Mouse (Mus musculus) cerebellum, adult 18-20 months (tissue): ENCODE data around the gene Epb41l3.

Source experiments
- DNase-seq, 2 experiments: peaks; one replicate each; pipeline ENCODE4 v3.0.0; 2021

Gene Epb41l3

GRCm38 (mm10) chr17:69255834-69256233 is 180.4 kb downstream of the Epb41l3 start:
- no peak for DNase-seq

DNA sequence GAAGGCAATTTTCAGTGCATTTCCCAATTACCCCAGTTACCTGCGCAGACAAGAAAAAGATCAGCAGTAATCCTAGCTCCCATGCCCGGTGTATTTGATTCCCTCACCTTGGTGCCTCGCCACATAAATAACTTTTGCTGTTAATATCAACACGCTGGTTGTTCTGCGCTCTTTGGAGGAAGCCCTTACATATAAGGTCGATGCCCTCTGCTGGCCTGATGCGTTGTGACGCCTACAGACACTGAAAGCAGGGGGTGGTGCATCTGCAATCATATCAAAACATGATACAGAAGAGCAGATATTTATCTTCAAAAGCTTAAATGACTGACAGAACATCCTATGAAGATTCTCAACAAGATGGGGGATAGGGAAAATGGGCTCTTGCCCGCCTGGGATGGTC is 181.0 kb downstream of the Epb41l3 start:
- peak; percentile 30 to 39 for DNase-seq

GRCm38 (mm10) chr17:69263810-69264565 is 188.5 kb downstream of the Epb41l3 start:
- no peak for DNase-seq

DNA sequence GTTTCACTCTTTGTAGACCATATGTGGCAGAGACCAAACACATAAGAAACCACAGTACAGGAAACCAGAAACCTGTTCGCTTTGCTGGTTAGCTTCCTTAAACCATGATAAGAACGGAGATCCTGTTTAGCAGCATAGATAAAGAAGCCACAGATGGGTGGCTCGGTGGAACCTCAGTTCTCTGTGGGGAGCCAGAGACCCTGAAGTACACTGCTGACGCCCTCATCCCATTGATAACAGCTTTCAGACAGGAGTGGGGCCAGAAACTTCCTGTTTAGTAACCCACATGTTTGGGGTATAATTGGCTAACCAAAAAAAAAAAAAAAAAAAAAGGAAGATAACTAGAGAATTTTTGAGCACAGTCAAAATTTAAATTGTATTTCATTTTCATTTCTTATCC is 189.7 kb downstream of the Epb41l3 start:
- no peak for DNase-seq

- DNase-seq, result peak; percentile 48 to 50
Measured at GRCm38 (mm10) chr17:69265759-69266463, 190.4 kb downstream of the Epb41l3 start.

GRCm38 (mm10) chr17:69266936-69267335 is 191.5 kb downstream of the Epb41l3 start:
- peak in 1 of 2 experiments; percentile 25 for DNase-seq

DNA sequence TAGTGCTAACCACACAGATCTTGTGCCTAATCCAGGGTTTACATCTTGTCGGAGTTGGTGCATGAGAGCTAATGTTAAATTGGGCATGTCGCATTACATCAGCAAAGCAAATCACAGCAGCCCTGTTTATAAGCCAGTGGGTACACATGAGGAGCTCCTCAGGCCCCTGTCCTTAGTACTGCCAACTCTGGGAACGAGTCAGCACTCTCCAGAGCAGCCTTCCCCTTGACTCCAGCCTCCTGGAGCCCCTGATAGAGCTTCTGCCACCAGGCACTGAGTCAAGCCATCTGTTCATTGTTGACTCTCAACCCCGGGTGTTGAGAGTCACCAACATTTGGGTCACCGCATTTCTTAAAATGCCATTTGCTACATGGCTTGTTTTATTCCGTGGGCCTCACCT is 192.0 kb downstream of the Epb41l3 start:
- DNase-seq, result peak; percentile 79 to 91

GRCm38 (mm10) chr17:69277362-69277761 is 201.9 kb downstream of the Epb41l3 start:
- DNase-seq, result no peak

DNA sequence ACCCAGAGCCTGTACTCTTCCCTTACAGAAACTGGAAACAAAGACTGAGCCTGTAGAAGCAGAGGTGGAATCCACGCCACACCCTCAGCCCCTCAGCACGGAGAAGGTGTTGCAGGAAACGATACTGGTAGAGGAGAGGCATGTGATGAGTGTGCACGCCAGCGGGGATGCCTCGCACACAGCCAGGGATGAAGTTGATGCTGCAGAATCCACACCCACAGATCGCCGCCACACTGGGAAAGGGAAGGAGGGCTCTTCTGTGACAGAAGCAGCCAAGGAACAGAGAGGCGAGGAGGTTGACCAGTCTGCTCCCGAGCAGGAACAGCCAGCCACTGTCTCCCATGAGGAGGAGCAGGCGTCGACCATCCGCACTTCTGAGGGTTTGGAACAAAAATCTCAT is 209.0 kb downstream of the Epb41l3 start:
- no peak for DNase-seq

DNA sequence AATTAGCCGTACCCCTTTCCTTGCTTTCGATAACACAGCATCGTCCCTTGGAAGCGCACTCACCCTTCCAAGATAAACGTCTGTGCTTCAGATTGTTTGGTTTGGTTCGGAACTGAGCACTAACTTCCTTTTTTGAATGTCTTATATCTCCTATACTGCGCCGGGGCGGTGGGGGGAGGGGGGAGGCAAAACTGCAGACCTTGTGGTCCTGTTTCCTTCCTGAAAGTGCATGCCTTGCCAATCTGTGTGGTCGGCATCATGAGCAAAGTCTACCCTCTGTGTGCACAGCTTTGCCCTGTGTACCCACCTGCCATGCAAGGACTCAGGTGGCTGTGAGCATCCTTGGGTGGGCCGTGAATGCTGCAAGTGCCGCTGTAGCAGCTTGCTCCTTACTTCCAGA is 212.6 kb downstream of the Epb41l3 start:
- DNase-seq, result no peak

- no peak for DNase-seq
Measured at GRCm38 (mm10) chr17:69290272-69290671, 214.8 kb downstream of the Epb41l3 start.

GRCm38 (mm10) chr17:69301552-69301951 is 226.1 kb downstream of the Epb41l3 start:
- no peak for DNase-seq

DNA sequence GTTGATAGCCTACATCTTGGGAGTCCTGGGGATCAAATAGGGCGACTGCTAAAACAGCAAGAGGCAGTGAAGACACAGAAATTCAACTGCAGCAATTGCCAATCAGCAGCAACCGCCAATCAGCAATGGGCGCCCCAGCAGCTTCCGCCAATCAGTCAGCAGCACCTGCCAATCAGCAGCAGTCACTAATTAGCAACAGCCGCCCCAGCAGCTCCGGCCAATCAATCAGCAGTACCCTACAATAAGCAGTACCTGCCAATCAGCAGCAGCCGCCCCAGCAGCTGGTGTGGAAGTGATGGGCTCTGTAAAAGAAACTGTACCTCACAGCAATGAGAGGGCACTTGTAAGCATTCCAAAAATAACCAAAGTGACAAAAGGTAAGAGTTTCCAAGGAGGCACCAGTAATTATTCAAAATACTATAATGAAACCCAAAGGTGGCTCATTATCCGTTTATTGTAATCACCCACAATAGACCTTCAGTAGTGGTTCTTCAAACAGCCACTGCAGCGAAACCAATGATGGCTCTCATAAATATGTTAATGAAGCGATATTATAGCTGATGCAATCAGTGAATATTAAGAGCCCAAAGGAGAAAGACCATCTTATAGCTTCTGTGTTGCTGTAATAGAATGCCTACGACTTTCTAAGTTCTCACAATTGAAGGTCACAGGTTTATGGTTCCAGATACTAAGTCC is 228.2 kb downstream of the Epb41l3 start:
- no peak for DNase-seq

DNA sequence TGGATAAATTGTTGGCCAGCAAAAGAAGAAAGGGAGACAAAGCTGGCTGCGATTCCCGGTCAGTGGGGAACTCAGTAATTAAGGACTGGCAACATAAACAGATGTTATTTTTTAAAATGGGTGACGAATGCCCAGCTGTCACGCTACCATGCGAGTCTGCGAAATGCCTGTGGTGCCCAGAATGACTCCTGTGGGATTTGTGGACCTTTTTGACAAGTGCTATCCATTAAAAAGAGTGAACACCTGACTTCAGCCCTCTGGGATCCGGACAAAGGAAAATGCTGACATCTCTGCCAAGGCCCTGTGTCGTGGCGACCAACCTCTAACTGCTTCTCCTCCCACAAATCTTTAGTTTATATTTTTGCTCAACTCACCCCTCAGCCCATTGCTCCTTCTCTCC is 232.2 kb downstream of the Epb41l3 start:
- no peak for DNase-seq

DNA sequence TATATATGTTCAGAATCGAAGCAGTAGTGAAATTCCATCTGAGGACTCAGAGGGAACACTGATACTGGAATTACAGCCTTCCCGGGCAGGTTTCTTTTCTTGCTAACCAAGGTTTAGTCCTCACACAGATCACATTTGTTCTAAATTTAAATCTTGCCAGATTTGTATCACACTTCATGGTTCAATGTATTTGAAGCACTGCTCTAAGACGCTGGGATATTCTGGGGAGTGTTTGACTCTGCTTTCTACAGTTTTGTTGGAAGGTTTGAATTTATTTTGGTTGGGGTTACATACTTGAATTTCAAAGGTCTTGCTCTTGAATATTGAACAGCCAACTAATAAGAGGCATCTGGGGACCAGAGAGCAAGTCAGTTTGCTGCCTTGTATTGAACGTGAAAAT is 234.4 kb downstream of the Epb41l3 start:
- no peak for DNase-seq

GRCm38 (mm10) chr17:69320496-69320895 is 245.0 kb downstream of the Epb41l3 start:
- DNase-seq, result no peak

- DNase-seq, result no peak
Measured at GRCm38 (mm10) chr17:69322721-69323120, 247.2 kb downstream of the Epb41l3 start.
